Mouse (Mus musculus): ENCODE measurements around the gene Nrxn3. TPM values are rescaled to one million over a fixed set of nuclear protein-coding genes. Genes with fewer than 3 reads are reported as not detected.

The Nrxn3 gene
- total RNA-seq, 2 experiments from 2014 or later: not detected

DNA sequence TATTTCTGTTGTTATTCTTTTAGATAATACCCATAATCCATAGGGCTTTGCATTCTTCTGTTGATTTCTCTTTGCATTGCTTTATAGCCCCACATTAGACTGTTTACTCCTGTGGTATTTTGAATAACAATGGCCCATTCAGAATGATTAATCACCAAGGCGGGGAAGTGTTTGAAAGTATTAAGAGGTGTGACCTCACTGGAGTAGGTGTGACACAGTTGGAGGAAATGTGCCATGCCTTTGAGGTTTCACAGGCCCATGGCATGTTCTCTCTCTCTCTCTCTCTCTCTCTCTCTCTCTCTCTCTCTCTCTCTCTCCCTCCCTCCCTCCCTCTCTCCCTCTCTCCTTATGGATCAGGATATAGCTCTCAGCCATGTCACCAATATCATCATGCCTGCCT lies 1019.6 kb downstream of the Nrxn3 start:
- ATAC-seq (replicated peaks; ENCODE audit: low FRiP score, poor library complexity, severe bottlenecking): no peak

DNA sequence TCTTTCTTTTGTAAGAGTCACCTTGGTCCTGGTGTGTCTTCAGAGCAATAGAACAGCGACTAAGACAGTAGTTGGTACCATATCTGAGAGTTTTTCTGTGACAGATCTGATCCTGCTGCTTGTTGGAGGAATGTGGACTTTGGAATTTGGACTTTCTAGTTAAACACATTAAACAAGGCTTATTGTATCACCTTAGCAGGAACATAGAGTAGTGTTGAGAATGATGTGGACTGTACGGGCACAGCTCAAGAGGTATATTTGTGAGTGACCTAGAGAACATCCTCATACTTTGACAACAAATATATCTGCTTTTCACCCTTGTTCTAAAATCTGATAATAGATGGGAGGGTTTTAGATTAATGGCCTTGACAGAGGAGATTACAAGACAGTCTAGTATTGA lies 1020.1 kb downstream of the Nrxn3 start:
- no peak for ATAC-seq (replicated peaks; ENCODE audit: low FRiP score, poor library complexity, severe bottlenecking)

DNA sequence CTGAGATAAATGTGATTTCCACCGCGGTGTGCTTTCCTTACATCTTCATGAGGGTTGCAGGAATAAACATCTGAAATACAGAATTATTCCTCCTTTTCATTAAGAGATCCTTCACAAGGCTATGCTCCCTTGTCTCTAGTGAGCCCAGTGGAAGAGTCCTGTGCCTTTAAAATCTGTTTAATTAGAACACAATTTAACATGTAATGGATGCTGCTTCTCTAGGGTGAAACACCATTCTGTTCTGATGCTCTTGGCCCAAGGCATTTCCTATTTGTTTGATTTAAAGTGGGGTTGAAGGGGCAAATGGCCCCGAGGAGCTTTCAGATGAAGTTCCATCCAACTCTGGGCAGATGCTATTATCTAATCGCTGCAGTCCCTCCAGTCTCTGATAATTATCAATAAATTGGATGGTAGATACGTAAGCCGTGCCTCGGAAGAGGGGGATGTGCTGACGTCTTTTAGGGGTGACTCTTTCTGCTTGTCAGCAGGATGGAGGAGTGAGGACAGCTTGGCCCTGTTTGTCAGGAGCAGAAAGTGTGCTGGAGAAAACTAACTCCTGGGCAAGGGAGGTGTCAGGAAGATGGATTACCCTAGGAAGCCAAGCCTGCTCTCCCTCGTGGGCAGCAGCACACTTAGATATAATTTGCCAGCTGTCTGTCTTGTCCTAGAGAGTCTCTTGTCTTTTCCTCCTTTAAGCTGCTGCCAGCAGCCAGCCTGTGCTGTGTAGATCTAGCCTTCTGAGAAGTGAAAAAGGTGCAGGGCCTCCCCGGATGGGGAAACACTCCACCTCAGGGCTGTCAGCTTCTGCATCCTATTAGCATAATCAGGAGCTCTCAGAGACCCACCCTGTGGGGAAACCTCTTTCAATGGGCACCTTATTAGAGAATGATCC lies 1041.8 kb downstream of the Nrxn3 start:
- ATAC-seq (replicated peaks; ENCODE audit: low FRiP score, poor library complexity, severe bottlenecking): no peak

DNA sequence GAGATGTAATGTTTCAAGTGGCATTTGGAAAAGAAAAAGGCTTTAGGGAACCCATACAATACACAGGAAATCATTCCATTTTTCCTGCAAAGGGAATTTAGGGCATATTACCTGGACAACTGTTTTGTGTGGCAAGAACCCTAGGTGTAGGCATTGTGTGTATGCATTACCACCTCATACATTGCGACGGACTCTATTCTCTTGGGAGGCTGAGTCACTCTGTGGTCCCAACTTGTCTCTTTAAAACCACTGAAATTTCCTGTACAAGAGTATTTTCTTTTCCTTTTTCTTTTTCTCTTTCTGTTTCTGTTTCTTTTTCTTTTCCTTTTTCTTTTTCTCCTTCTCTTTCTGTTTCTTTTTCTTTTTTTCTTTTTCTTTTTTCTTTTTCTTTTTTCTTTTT lies 1042.5 kb downstream of the Nrxn3 start:
- ATAC-seq (replicated peaks; ENCODE audit: low FRiP score, poor library complexity, severe bottlenecking): no peak

DNA sequence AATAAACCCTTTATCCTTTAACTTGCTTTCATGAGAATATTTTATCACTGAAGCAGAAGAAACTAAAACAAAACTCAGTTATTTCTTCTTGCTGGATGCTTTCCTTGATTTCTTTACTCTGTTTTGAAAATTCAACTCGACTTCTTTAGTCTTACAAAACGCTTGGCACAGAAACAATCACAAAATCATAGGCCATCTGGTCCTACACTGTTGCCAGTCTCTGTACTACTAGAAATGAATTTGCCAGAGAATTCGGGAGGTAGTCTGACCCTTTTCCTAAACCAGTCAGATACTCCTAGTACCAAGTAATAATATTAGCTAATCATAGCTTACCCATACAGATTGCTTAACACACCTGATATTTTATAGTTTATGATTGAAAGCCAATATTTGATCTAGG lies 1066.1 kb downstream of the Nrxn3 start:
- no peak for ATAC-seq (replicated peaks; ENCODE audit: low FRiP score, poor library complexity, severe bottlenecking)

DNA sequence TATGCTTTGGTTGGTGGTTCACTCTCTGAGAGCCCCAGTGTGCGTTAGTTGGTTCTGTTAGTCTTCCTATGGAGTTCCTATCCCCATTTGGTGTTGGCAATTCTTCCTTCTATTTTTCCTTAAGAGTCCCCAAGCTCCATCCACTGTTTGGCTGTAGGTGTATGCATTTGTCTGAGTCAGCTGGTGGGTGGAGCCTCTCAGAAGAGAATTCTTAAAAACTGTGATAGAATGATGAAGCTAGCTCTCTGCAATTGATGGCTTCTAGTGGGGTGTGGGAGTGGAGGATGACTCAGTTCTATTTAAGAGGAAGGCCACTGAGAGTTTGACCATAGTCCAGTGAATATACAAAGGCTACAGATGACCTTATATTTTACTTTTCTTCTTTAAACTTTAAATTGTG lies 1067.3 kb downstream of the Nrxn3 start:
- ATAC-seq (replicated peaks; ENCODE audit: low FRiP score, poor library complexity, severe bottlenecking): no peak

DNA sequence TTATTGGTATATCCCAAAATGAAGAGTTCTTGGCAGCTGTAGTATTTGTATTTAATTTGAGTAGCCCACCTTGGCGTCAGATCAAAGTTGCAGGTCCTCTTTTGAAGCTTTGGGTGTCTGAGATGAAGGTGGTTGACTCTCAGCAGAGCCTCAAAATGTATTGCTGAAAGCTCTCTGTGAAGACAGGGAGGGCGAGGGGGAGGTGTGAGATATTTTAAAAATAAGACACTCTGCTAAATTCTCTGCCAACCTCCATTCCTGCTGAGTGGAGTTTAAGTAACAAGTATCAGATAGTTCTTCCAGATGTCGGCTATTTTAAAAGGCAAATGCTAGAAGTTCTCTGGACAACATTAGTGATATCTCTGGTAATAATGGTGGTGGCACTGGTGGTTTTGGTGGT lies 1069.2 kb downstream of the Nrxn3 start:
- ATAC-seq (replicated peaks; ENCODE audit: low FRiP score, poor library complexity, severe bottlenecking): no peak

- no peak for ATAC-seq (replicated peaks; ENCODE audit: low FRiP score, poor library complexity, severe bottlenecking)
These were observed 1072.1 kb downstream of the Nrxn3 start for GRCm38 (mm10) chr12:89794741-89795140.

DNA sequence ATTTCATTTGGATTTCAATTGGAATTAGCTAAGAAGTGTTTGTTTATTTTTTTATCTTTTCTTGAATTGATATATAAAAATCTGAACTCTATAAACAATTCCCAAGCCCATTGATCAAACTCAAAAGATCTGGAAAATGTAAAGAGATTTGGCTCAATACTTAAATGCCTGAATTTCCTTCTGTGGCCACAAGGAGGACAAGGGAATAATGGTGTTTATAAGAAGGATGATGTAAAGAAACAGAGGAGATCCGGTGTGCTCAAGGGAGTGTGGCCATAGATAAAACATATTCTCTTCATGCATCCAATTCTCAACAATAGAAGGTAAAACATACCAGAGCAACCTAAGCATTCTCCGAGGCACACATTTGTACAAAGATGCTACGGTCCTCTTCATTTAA lies 1085.5 kb downstream of the Nrxn3 start:
- ATAC-seq (replicated peaks; ENCODE audit: low FRiP score, poor library complexity, severe bottlenecking): no peak

GRCm38 (mm10) chr12:89810146-89810545 lies 1087.5 kb downstream of the Nrxn3 start:
- no peak for ATAC-seq (replicated peaks; ENCODE audit: low FRiP score, poor library complexity, severe bottlenecking)

DNA sequence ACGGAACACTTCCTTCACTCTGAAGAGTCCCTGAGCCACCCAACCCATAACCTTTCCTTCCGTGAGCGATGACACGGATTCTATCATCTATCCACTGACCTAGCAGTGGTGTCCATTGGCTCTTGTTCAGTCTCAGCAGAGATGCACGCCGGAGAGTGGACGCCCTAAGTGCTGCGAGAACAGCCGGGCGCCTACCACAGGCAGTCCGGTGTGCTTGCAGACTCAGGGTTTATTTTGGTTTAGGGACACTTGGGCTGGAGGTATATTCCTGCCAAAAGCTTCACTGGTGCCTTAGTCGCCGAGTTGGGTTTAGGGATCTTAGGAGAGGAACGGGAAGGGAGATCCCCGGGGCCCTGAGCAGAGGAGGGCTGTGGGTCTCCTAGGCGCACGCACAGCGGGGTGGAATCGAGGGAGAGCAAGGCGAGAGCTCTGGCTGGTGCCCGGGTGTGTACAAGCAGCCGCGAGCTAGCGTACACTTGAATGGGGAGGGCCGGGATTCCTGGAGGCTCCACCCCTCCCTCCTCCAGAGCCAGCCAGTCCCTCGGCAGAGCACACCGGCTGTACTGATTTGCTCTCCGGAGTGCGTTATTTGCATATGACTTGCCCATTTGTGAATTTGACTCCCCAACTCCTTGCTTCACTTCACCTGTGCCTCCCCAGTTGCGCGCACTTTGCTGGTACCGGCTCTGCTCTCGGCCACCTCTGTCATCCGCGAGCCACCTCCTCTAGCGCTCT lies 1089.3 kb downstream of the Nrxn3 start:
- no peak for ATAC-seq (replicated peaks; ENCODE audit: low FRiP score, poor library complexity, severe bottlenecking)

DNA sequence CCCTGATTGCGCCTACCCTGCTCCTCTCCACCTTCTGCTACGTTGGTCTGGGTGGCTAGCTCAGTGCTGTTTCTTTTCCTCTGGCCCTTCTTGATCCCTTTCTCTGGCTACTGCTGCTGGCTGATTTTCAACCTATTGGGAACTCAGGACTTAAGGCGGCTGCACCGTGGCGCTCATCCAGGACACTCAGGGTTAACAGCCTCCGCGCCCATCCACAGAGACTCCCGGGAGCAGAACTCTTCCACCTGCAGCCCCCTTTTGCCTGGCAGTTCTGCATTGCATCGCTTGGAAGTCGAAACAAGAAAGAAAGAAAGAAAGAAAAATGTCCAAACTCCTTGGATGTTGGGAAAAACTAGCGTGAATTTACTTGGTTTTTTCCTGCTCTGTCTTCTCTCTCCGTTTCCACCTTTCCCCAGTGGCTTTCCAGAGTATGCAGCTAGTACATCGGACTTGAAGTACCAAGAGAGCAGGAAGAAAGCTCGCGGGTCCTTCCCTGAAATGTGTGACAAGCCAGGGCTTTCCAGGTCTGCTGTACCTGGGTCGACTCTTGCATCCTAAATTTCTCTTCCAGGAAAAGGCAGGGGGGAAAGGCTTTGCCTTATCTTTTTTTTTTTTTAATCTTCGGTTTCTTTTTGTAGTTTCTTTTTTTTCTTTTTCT lies 1090.0 kb downstream of the Nrxn3 start:
- ATAC-seq (replicated peaks; ENCODE audit: low FRiP score, poor library complexity, severe bottlenecking): no peak

DNA sequence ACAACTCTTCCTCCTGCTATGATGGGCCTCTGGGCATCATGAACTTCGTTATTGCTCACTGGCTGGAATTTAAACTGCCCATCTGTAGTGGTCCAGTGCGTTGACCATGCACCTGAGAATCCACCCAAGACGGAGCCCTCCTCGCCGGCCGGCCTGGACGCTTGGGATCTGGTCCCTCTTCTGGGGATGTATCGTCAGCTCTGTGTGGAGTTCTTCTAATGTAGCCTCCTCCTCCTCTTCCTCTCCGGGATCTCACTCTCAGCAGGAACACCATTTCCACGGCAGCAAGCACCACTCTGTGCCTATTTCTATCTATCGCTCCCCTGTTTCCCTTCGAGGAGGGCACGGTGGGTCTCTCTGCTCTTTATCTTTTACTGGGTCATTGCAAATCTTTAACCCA lies 1090.6 kb downstream of the Nrxn3 start:
- no peak for ATAC-seq (replicated peaks; ENCODE audit: low FRiP score, poor library complexity, severe bottlenecking)

DNA sequence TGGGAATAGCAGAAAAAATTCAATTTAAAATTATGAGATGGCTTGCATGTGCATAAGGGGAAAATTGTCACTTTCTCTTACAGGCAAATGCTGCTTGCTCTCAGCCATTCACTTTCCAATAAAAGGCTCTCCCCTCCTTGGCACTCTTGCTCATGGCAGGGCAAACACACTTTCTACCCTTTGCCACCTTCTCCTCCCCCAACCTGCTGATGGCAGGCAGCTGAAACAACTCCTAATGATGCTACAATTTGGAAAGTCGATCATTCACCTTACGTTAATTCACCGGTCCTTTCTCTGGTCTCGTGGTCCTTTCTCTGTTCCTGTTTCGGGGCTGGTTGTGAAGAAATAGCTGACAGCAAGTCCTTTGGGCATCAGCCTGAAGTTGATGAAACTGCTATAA lies 1091.0 kb downstream of the Nrxn3 start:
- no peak for ATAC-seq (replicated peaks; ENCODE audit: low FRiP score, poor library complexity, severe bottlenecking)

DNA sequence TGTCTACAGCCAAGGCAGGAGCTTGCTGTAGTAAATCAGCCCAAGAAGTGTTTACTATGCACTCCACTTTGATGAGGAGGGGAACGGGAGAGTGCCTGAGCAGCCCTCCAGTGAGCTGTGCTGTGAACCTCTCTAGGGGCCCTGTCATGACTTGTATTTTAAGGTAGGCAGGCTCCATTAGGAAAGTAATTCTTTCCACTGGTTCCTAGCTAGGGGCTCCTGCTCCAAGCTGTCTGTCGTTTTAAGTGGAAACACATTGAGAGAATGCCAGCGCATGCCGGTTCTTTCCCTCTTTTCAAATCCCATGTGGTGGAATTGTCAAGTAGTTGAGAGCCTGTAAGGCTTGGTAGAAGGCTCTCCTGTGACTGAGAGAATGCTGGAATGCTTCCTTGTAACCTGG lies 1091.9 kb downstream of the Nrxn3 start:
- ATAC-seq (replicated peaks; ENCODE audit: low FRiP score, poor library complexity, severe bottlenecking): no peak

GRCm38 (mm10) chr12:89817072-89817773 lies 1094.5 kb downstream of the Nrxn3 start:
- ATAC-seq (replicated peaks; ENCODE audit: low FRiP score, poor library complexity, severe bottlenecking): no peak

DNA sequence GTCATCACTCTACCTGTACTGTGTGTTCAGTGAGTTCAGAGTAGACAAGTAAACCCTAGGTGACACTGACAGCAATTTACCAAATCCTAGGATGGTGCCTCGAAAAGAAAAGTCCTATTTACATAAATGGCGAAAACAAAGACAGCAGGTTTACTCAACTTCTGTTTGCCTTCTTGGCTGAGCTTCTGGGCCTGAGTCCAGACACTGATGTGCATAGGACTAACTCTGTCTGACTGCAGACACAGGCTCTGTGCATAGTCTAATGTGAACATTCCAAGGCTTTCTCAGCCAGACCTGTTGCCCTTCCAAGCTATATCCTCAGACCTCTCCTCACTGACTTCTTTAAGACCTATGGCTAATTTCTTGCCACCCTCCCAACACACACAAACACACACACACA lies 1095.5 kb downstream of the Nrxn3 start:
- no peak for ATAC-seq (replicated peaks; ENCODE audit: low FRiP score, poor library complexity, severe bottlenecking)

- no peak for ATAC-seq (replicated peaks; ENCODE audit: low FRiP score, poor library complexity, severe bottlenecking)
These were observed 1099.5 kb downstream of the Nrxn3 start for GRCm38 (mm10) chr12:89822141-89822540.

DNA sequence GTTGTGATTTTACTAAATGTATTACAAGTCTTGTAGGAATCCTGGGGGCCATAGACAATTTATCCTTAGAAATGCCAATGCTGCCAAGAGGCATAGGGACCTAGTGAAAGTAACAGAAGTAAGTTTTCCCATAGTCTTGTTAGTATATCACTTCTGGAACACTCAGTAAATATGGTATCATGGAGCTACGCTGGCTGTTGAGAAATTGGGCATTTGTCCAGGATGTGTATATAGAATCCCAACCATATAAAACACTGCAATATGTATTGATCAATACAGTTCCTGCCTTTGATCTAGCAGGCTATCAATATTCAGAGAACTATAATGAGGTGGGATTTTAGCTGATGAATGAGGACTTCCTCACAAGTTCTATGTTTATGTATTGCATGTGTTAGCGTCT lies 1107.3 kb downstream of the Nrxn3 start:
- ATAC-seq (replicated peaks; ENCODE audit: low FRiP score, poor library complexity, severe bottlenecking): no peak

GRCm38 (mm10) chr12:89830350-89830749 lies 1107.7 kb downstream of the Nrxn3 start:
- no peak for ATAC-seq (replicated peaks; ENCODE audit: low FRiP score, poor library complexity, severe bottlenecking)

Data from erythroid progenitor cell, adult 5-6 weeks (primary cell).